Mouse (Mus musculus) limb, embryonic 10.5 days (tissue): ENCODE measurements around the gene Dagla. TPM values are rescaled to one million over a fixed set of nuclear protein-coding genes. Genes with fewer than 3 reads are reported as not detected.

ENCODE experiments used
- DNase-seq: peaks from one replicate; pipeline ENCODE4 v3.0.0-alpha.2; 2017; ENCODE audit warnings: low spot score
- H3K27ac ChIP-seq: fragments of 300-500 bp; sonication (generic); 2 replicates; pipeline ENCODE4 v1.5.1; 2016; ENCODE audit warnings: mild to moderate bottlenecking
- H3K27me3 ChIP-seq: fragments of 300-500 bp; sonication (generic); 2 replicates; pipeline ENCODE4 v1.6.1; 2016; ENCODE audit warnings: low read depth, mild to moderate bottlenecking; ENCODE audit not compliant: poor library complexity, severe bottlenecking
- H3K36me3 ChIP-seq: fragments of 300-500 bp; sonication (generic); 2 replicates; pipeline ENCODE4 v1.6.1; 2016; ENCODE audit warnings: mild to moderate bottlenecking, moderate library complexity
- H3K4me1 ChIP-seq: fragments of 300-500 bp; sonication (generic); 2 replicates; pipeline ENCODE4 v1.6.1; 2016
- H3K4me3 ChIP-seq: fragments of 300-500 bp; sonication (generic); 2 replicates; pipeline ENCODE4 v1.5.1; 2016; ENCODE audit warnings: mild to moderate bottlenecking, moderate library complexity
- H3K9me3 ChIP-seq: fragments of 300-500 bp; sonication (generic); replicated peaks from 2 replicates; pipeline ENCODE4 v1.6.1; 2016; ENCODE audit warnings: mild to moderate bottlenecking
- WGBS: fragments of 180-500 bp; shearing (Covaris S2); methylation state at CpG from one replicate; pipeline ENCODE4 v1.1.7; 2016; 5-methylcytosine and 5-hydroxymethylcytosine counted together
- polyA plus RNA-seq: library from polyadenylated mRNA; unstranded; fragments of >200 nt; fragmentation: Nextera tagmentation; extraction: Ambion mirVana; gene quantifications from 2 replicates; pipeline ENCODE4 v1.2.1, GENCODE M21; 2016

Gene Dagla
- polyA plus RNA-seq, 1 experiment from 2014 or later, result 2.2 TPM

- no peak for DNase-seq
- H3K4me1 ChIP-seq, result peaks cover 60% of the 10 kb centered on the region
- H3K9me3 ChIP-seq, result no peaks in the 10 kb centered on the region
- peak overlapping the region; percentile 89 for H3K27ac ChIP-seq
- H3K36me3 ChIP-seq, result no peaks in the 10 kb centered on the region
- H3K27me3 ChIP-seq, result peaks cover 9% of the 10 kb centered on the region; the same call in 1 of the 2 replicates
- peak overlapping the region; percentile 68 for H3K4me3 ChIP-seq
- WGBS, result 3% methylated on average over 26 of the region's 26 CpGs
Observed at GRCm38 (mm10) chr19:10239975-10240653, 64.6 kb downstream of the Dagla start.

GRCm38 (mm10) chr19:10239419-10239818 lies 65.3 kb downstream of the Dagla start:
- 32% methylated on average over 2 of the region's 2 CpGs for WGBS
- Histone ChIP-seq H3K9me3 (no peaks in the 10 kb centered on the region), H3K36me3 (no peaks in the 10 kb centered on the region), H3K4me1 (peaks cover 57% of the 10 kb centered on the region), H3K4me3 (peak overlapping the region; percentile 68), H3K27me3 (peaks cover 9% of the 10 kb centered on the region; the same call in 1 of the 2 replicates), H3K27ac (peak overlapping the region; percentile 89)
- DNase-seq, result no peak

- Histone ChIP-seq H3K27ac (peak overlapping the region; percentile 65), H3K4me1 (peaks cover 48% of the 10 kb centered on the region), H3K4me3 (peak overlapping the region; percentile 24; the same call in 1 of the 2 replicates), H3K36me3 (no peaks in the 10 kb centered on the region), H3K27me3 (peaks cover 9% of the 10 kb centered on the region; the same call in 1 of the 2 replicates), H3K9me3 (no peaks in the 10 kb centered on the region)
- WGBS, result 43% methylated on average over 3 of the region's 3 CpGs
- no peak for DNase-seq
Observed at GRCm38 (mm10) chr19:10238477-10238876, 66.2 kb downstream of the Dagla start.

GRCm38 (mm10) chr19:10235784-10236565 lies 68.7 kb downstream of the Dagla start:
- H3K36me3 ChIP-seq, result no peaks in the 10 kb centered on the region
- no peaks in the 10 kb centered on the region for H3K9me3 ChIP-seq
- peaks cover 60% of the 10 kb centered on the region for H3K4me1 ChIP-seq
- no peak overlapping the region for H3K4me3 ChIP-seq
- DNase-seq, result no peak
- H3K27ac ChIP-seq, result no peak overlapping the region
- WGBS, result 85% methylated on average over 9 of the region's 9 CpGs
- peaks cover 12% of the 10 kb centered on the region; the same call in 1 of the 2 replicates for H3K27me3 ChIP-seq

DNA sequence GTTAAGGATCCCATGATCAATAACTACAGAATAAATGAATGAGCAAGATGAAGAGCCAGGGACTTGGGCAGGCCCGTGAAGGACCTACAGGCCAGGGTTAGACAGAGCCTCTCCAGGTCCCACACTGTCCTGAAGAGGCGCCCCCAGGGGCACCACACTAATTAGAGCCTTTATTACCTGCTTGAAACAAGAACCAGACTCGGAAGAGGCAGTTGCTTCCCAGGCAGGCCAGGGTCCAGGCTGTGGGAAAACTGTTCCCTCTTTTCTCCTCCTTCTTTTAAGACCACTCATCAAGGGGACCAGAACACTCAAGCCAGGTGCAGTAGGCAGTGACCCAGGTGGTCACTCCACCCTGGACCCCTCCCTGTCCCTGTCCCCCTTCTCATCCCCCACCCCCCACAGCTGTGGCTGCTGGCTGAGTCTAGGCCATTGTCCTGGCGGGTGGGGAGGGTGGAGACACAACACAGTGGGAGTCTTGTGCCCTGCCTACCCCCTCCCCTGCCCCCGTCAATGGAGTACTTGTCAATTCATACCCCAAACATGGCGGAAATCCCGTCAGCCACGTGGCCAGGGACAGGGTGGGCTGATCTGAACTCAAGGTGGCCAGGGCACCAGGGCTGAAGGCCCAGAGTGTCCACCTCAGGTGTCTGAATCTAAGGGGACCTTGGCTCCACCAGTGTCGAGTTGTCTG lies 72.2 kb downstream of the Dagla start:
- H3K9me3 ChIP-seq, result no peaks in the 10 kb centered on the region
- DNase-seq, result peak; percentile 53
- H3K27me3 ChIP-seq, result 0 out of 2 replicates have a peak, but pooled peaks cover 4% of the 10 kb centered on the region
- peaks cover 9% of the 10 kb centered on the region for H3K36me3 ChIP-seq
- peaks cover 53% of the 10 kb centered on the region for H3K4me1 ChIP-seq
- H3K4me3 ChIP-seq, result 0 out of 2 replicates have a peak overlapping the region, but pooled peaks have one; percentile 11
- WGBS, result 18% methylated on average over 9 of the region's 9 CpGs
- H3K27ac ChIP-seq, result peak overlapping the region; percentile 79

- no peak for DNase-seq
- peaks cover 53% of the 10 kb centered on the region for H3K4me1 ChIP-seq
- no peaks in the 10 kb centered on the region for H3K9me3 ChIP-seq
- peak overlapping the region; percentile 11; the same call in 1 of the 2 replicates for H3K4me3 ChIP-seq
- H3K27ac ChIP-seq, result peak overlapping the region; percentile 79
- WGBS, result 8% methylated on average over 5 of the region's 5 CpGs
- 0 out of 2 replicates have a peak, but pooled peaks cover 4% of the 10 kb centered on the region for H3K27me3 ChIP-seq
- peaks cover 9% of the 10 kb centered on the region for H3K36me3 ChIP-seq
Observed at GRCm38 (mm10) chr19:10231871-10232270, 72.8 kb downstream of the Dagla start.

DNA sequence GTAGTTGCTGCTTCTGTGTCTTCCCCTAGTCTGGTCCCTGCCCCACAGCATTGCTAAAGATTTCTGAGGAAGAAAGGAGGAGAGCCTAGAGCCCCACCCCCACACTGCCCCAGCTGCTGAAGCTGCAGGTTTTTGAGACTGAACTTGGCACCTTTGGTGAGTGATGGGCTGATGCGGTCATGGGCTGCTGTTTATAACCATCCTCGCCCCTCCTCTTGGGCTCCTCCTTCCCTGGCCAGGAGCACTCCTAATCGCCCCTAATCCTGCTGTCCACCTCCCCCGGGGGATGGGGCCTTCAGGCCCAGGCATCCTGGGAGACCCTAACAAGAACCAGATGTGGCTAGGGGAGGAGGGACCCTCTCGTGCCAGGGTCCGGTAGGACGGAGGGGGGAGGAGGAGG lies 73.7 kb downstream of the Dagla start:
- Histone ChIP-seq H3K4me1 (peaks cover 49% of the 10 kb centered on the region), H3K27me3 (0 out of 2 replicates have a peak, but pooled peaks cover 4% of the 10 kb centered on the region), H3K27ac (peak overlapping the region; percentile 79), H3K9me3 (no peaks in the 10 kb centered on the region), H3K36me3 (peaks cover 9% of the 10 kb centered on the region), H3K4me3 (peak overlapping the region; percentile 24)
- DNase-seq, result peak; percentile 64
- 4% methylated on average over 7 of the region's 7 CpGs for WGBS

GRCm38 (mm10) chr19:10225767-10226166 lies 78.9 kb downstream of the Dagla start:
- Histone ChIP-seq H3K9me3 (no peaks in the 10 kb centered on the region), H3K27ac (no peak overlapping the region), H3K4me1 (peaks cover 50% of the 10 kb centered on the region), H3K27me3 (no peaks in the 10 kb centered on the region), H3K36me3 (peaks cover 17% of the 10 kb centered on the region), H3K4me3 (no peak overlapping the region)
- no peak for DNase-seq
- 85% methylated on average over 4 of the region's 4 CpGs for WGBS

GRCm38 (mm10) chr19:10224637-10225453 lies 79.8 kb downstream of the Dagla start:
- 25% methylated on average over 26 of the region's 26 CpGs for WGBS
- H3K36me3 ChIP-seq, result peaks cover 23% of the 10 kb centered on the region
- peak; percentile 50 for DNase-seq
- H3K4me1 ChIP-seq, result peaks cover 41% of the 10 kb centered on the region
- H3K4me3 ChIP-seq, result peak overlapping the region; percentile 1; the same call in 1 of the 2 replicates
- no peaks in the 10 kb centered on the region for H3K9me3 ChIP-seq
- H3K27ac ChIP-seq, result peak overlapping the region; percentile 73
- no peaks in the 10 kb centered on the region for H3K27me3 ChIP-seq

- Histone ChIP-seq H3K27ac (no peak overlapping the region; the same call in 1 of the 2 replicates), H3K4me3 (no peak overlapping the region), H3K27me3 (no peaks in the 10 kb centered on the region), H3K4me1 (peaks cover 33% of the 10 kb centered on the region), H3K9me3 (no peaks in the 10 kb centered on the region), H3K36me3 (peaks cover 18% of the 10 kb centered on the region)
- no peak for DNase-seq
- 77% methylated on average over 4 of the region's 4 CpGs for WGBS
Observed at GRCm38 (mm10) chr19:10223561-10223960, 81.1 kb downstream of the Dagla start.

DNA sequence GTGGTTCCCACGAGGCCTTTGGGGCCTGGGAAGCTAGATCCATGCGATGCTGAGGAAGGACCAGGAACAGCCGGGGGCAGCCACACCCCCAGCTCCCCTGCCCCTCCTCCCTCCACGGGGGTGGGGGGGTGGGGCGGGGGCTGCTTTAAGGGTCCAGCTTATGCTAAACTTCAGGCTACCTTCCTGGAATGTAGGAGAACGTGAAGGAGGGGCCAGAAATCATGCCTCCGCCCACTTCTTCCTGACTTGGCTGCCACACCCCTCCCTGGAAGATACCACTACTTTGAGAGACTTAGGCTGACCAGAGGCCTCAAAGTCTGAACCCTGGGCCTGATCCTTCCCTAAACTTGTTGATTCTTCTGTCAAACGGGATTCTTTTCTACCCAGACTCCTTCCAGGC lies 82.0 kb downstream of the Dagla start:
- WGBS, result 21% methylated on average over 8 of the region's 8 CpGs
- Histone ChIP-seq H3K9me3 (no peaks in the 10 kb centered on the region), H3K27ac (peak overlapping the region; percentile 47), H3K27me3 (no peaks in the 10 kb centered on the region), H3K4me3 (no peak overlapping the region), H3K36me3 (peaks cover 21% of the 10 kb centered on the region), H3K4me1 (peaks cover 32% of the 10 kb centered on the region)
- no peak for DNase-seq

DNA sequence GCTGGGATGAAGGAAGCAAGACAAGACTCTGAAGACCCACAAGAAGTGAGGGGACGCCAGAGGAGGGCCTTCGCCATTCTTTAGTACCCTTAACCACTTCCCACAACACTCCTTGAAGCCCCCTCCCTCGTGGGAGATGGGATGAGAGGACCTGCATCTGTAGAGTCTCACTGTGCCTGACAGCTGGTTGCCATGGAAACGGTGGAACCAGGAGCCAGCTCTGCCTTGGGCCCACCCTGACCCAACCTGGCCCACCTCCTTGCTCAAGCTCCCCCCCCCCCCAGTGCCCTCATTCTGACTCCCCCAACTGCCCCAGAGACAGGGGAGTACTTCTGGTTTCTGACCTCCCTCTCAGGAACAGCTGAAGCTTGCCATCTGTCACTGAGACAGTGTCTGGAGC lies 83.1 kb downstream of the Dagla start:
- H3K9me3 ChIP-seq, result no peaks in the 10 kb centered on the region
- H3K4me3 ChIP-seq, result no peak overlapping the region
- DNase-seq, result no peak
- H3K27ac ChIP-seq, result no peak overlapping the region; the same call in 1 of the 2 replicates
- H3K36me3 ChIP-seq, result peaks cover 24% of the 10 kb centered on the region
- H3K27me3 ChIP-seq, result no peaks in the 10 kb centered on the region
- 25% methylated on average over 4 of the region's 4 CpGs for WGBS
- peaks cover 33% of the 10 kb centered on the region for H3K4me1 ChIP-seq
